Mouse (Mus musculus) frontal cortex, postnatal 36 days (tissue): ENCODE measurements around the gene Smim22.
A peak's percentile ranks its signal among the peaks of the same experiment; 100 is the strongest.

Experiments used
- DNase-seq, 2 experiments: peaks; one replicate each; pipeline ENCODE4 v3.0.0; 2022; ENCODE audit warnings: low spot score in 2 of 2

Gene Smim22

GRCm38 (mm10) chr16:5007067-5007466 lies at the start of gene Smim22:
Gene Smim22, plus strand, starts transcription at chr16:5007288.
- no peak for DNase-seq

- DNase-seq: no peak
Observed at GRCm38 (mm10) chr16:4957446-4957845, 49.6 kb upstream of the Smim22 start.

GRCm38 (mm10) chr16:4960260-4960659 lies 46.8 kb upstream of the Smim22 start:
- no peak for DNase-seq

GRCm38 (mm10) chr16:4963346-4963745 lies 43.7 kb upstream of the Smim22 start:
- DNase-seq: no peak

GRCm38 (mm10) chr16:4963797-4964709 lies 43.0 kb upstream of the Smim22 start, which contains the start of gene Anks3:
Gene Anks3, minus strand, starts transcription at chr16:4964205.
- peak; percentile 99 to 100 for DNase-seq

- DNase-seq: no peak
Observed at GRCm38 (mm10) chr16:4964731-4965391, 42.2 kb upstream of the Smim22 start.

- DNase-seq: no peak
Observed at GRCm38 (mm10) chr16:4965392-4966129, 41.5 kb upstream of the Smim22 start.

- no peak for DNase-seq
Observed at GRCm38 (mm10) chr16:4968426-4968825, 38.7 kb upstream of the Smim22 start.

- no peak for DNase-seq
Observed at GRCm38 (mm10) chr16:4969055-4969843, 37.8 kb upstream of the Smim22 start.

GRCm38 (mm10) chr16:4971626-4972025 lies 35.5 kb upstream of the Smim22 start:
- no peak for DNase-seq

GRCm38 (mm10) chr16:4974521-4974920 lies 32.6 kb upstream of the Smim22 start:
- no peak for DNase-seq

GRCm38 (mm10) chr16:4976180-4976579 lies 30.9 kb upstream of the Smim22 start:
- DNase-seq: peak; percentile 39 to 51

GRCm38 (mm10) chr16:4978275-4979051 lies 28.6 kb upstream of the Smim22 start:
- DNase-seq: peak; percentile 47 to 56

GRCm38 (mm10) chr16:4979755-4980380 lies 27.2 kb upstream of the Smim22 start:
- no peak for DNase-seq

- DNase-seq: no peak
Observed at GRCm38 (mm10) chr16:4984717-4985116, 22.4 kb upstream of the Smim22 start.

- DNase-seq: no peak
Observed at GRCm38 (mm10) chr16:4993276-4993675, 13.8 kb upstream of the Smim22 start.

GRCm38 (mm10) chr16:4997553-4997952 lies 9.5 kb upstream of the Smim22 start, which contains the start of gene Sept12:
Gene Sept12, minus strand, starts transcription at chr16:4997852.
- no peak for DNase-seq

GRCm38 (mm10) chr16:4998984-4999383 lies 8.1 kb upstream of the Smim22 start:
- DNase-seq: no peak

GRCm38 (mm10) chr16:5000611-5001010 lies 6.5 kb upstream of the Smim22 start:
- no peak for DNase-seq

- DNase-seq: no peak
Observed at GRCm38 (mm10) chr16:5007492-5007891, 404 bp downstream of the Smim22 start.
